Mouse (Mus musculus): ENCODE measurements around the gene Selenom.

The Selenom gene

GRCm38 (mm10) chr11:3549791-3550190 is 35.3 kb downstream of the Selenom start:
- no peak for DNase-seq (ENCODE audit: low spot score in 2 of 2)

DNA sequence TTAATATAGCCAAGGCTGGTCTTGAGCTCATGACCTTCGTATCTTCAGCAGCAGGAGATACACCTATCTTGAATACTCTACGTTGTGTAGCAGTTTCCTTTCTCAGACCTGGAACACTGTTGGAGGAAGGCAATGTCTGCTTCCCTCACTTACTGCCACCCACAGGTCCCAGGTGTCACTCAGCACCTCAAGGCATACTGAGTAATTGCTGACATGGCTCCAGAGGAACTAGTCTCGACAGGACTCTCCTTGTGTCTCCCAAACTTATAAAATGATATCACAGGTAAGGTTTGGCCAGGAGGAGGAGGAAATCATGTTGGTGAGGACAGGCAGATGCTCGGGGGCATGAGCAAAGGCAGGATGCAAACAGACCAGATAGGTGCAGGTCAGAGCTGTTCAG is 40.5 kb downstream of the Selenom start:
- no peak for DNase-seq (ENCODE audit: low spot score in 2 of 2)

DNA sequence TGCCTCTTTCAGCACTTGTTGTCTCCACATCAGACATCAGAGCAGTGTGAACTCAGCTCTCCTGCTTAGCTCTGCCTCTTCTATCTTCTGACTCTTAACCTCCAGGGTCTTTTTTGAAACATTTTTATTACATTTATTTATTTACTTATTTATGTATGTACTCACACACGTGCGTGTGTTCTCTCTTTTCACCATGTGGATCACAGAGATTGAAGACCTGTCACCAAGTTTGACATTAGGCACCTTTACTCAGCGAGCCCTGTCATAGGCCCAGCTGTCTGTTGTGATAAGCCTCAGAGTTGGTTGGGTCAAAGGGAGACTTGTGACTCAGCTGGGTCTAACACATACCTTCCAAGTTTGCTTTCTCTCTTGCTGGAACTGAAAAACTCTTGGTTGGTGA is 43.4 kb downstream of the Selenom start:
- DNase-seq (ENCODE audit: low spot score in 2 of 2): no peak

- DNase-seq (ENCODE audit: low spot score in 2 of 2): peak in 1 of 2 experiments; percentile 33
These were observed 45.7 kb downstream of the Selenom start for GRCm38 (mm10) chr11:3560202-3560601.

- no peak for DNase-seq (ENCODE audit: low spot score in 2 of 2)
These were observed 49.4 kb downstream of the Selenom start for GRCm38 (mm10) chr11:3563853-3564252.

GRCm38 (mm10) chr11:3564451-3564850 is 50.0 kb downstream of the Selenom start:
- no peak for DNase-seq (ENCODE audit: low spot score in 2 of 2)

DNA sequence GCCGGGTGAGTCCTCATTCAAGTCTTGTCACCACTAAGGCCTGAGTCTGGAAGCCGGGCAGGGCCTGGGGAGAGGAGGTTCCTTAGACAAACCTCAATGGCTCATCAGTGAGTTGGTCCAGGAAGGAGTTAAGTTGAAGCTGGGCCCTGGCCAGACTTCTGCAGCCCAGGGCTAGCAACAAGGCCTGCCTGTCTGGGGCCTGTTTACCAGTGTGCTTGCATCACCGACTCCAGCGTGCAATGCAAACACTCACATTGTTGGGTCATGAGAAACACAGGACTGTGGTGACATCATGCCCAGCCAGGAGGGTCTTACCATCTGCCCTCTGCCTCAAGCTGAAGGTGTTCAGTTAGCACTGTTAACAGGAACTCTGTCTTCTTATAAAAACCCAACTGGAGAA is 51.5 kb downstream of the Selenom start:
- DNase-seq (ENCODE audit: low spot score in 2 of 2): peak in 1 of 2 experiments; percentile 43

Data from urinary bladder, adult 18-20 months (tissue).